Mouse (Mus musculus) intestine, embryonic 16.5 days (tissue): ENCODE results near the gene Mta1. TPM values are rescaled to one million over a fixed set of nuclear protein-coding genes. Genes with fewer than 3 reads are reported as not detected.

Experiments
- ATAC-seq: fragments of 200-750 bp; cut with Nextera tagmentation; 2 replicates; pipeline ENCODE4 v1.8.0; 2017; ENCODE audit warnings: moderate TSS enrichment, moderate library complexity
- H3K27ac ChIP-seq: fragments of 300-500 bp; sonication (generic); 2 replicates; pipeline ENCODE4 v1.5.1; 2014; ENCODE audit warnings: mild to moderate bottlenecking, low read length
- H3K27me3 ChIP-seq: fragments of 300-500 bp; sonication (generic); replicated peaks from 2 replicates; pipeline ENCODE4 v1.6.1; 2014; ENCODE audit warnings: low read length, control low read depth, mixed read lengths; ENCODE audit not compliant: control insufficient read depth, insufficient read depth
- H3K36me3 ChIP-seq: fragments of 300-500 bp; sonication (generic); 2 replicates; pipeline ENCODE4 v1.6.1; 2014; ENCODE audit warnings: low read length, control low read depth; ENCODE audit not compliant: control insufficient read depth, insufficient read depth
- H3K4me1 ChIP-seq: fragments of 300-500 bp; sonication (generic); 2 replicates; pipeline ENCODE4 v1.6.1; 2014; ENCODE audit warnings: low read length, control low read depth, mixed read lengths; ENCODE audit not compliant: control insufficient read depth, insufficient read depth
- H3K4me2 ChIP-seq: fragments of 300-500 bp; sonication (generic); 2 replicates; pipeline ENCODE4 v1.6.1; 2014; ENCODE audit warnings: low read depth, low read length, control low read depth
- H3K4me3 ChIP-seq: fragments of 300-500 bp; sonication (generic); 2 replicates; pipeline ENCODE4 v1.5.1; 2014; ENCODE audit warnings: mild to moderate bottlenecking, low read length
- H3K9ac ChIP-seq: fragments of 300-500 bp; sonication (generic); 2 replicates; pipeline ENCODE4 v1.6.1; 2014; ENCODE audit warnings: low read depth, low read length
- H3K9me3 ChIP-seq: fragments of 300-500 bp; sonication (generic); 2 replicates; pipeline ENCODE4 v1.6.1; 2016; ENCODE audit warnings: low read length, control low read depth; ENCODE audit not compliant: control insufficient read depth
- WGBS: fragments of 180-500 bp; shearing (Covaris S2); extraction: QIAGEN DNeasy Blood & Tissue Kit; methylation state at CpG from one replicate; pipeline ENCODE4 v1.1.7; 2014; 5-methylcytosine and 5-hydroxymethylcytosine counted together
- polyA plus RNA-seq: library from polyadenylated mRNA; unstranded; fragments of >200 nt; fragmentation: Nextera tagmentation; extraction: Ambion mirVana; gene quantifications from 2 replicates; pipeline ENCODE4 v1.2.1, GENCODE M21; 2015

Gene Mta1
- polyA plus RNA-seq, 1 experiment from 2014 or later = 8.0 TPM

- Histone ChIP-seq H3K27ac (peak overlapping the region; percentile 87), H3K4me2 (peak overlapping the region; percentile 88), H3K4me3 (peak overlapping the region; percentile 76), H3K27me3 (no peaks in the 10 kb centered on the region; the same call in 1 of the 2 replicates), H3K9ac (peak overlapping the region; percentile 74), H3K36me3 (no peaks in the 10 kb centered on the region), H3K9me3 (no peaks in the 10 kb centered on the region), H3K4me1 (peaks cover 18% of the 10 kb centered on the region)
- ATAC-seq = peak; percentile 54
- WGBS = under 1% methylated on average over 23 of the region's 23 CpGs
These were observed 58.5 kb downstream of the Mta1 start for GRCm38 (mm10) chr12:113156540-113156929.

- WGBS = 25% methylated on average over 8 of the region's 8 CpGs
- H3K4me3 ChIP-seq = peak overlapping the region; percentile 76
- H3K9me3 ChIP-seq = no peaks in the 10 kb centered on the region
- no peak for ATAC-seq
- H3K9ac ChIP-seq = peak overlapping the region; percentile 74
- no peak overlapping the region for H3K27ac ChIP-seq
- no peaks in the 10 kb centered on the region for H3K36me3 ChIP-seq
- H3K4me2 ChIP-seq = peak overlapping the region; percentile 88
- peaks cover 16% of the 10 kb centered on the region for H3K4me1 ChIP-seq
- H3K27me3 ChIP-seq = no peaks in the 10 kb centered on the region
These were observed 58.9 kb downstream of the Mta1 start for GRCm38 (mm10) chr12:113157002-113157401.

- H3K4me2 ChIP-seq = peak overlapping the region; percentile 88
- 85% methylated on average over 8 of the region's 8 CpGs for WGBS
- no peaks in the 10 kb centered on the region for H3K27me3 ChIP-seq
- no peak overlapping the region for H3K27ac ChIP-seq
- H3K4me1 ChIP-seq = peaks cover 16% of the 10 kb centered on the region
- ATAC-seq = no peak
- H3K36me3 ChIP-seq = no peaks in the 10 kb centered on the region
- peak overlapping the region; percentile 76; the same call in 1 of the 2 replicates for H3K4me3 ChIP-seq
- peak overlapping the region; percentile 74; the same call in 1 of the 2 replicates for H3K9ac ChIP-seq
- no peaks in the 10 kb centered on the region for H3K9me3 ChIP-seq
These were observed 59.4 kb downstream of the Mta1 start for GRCm38 (mm10) chr12:113157521-113157920.

- no peak for ATAC-seq
- Histone ChIP-seq H3K9me3 (no peaks in the 10 kb centered on the region), H3K36me3 (no peaks in the 10 kb centered on the region), H3K9ac (no peak overlapping the region), H3K4me2 (no peak overlapping the region), H3K27ac (no peak overlapping the region), H3K27me3 (no peaks in the 10 kb centered on the region), H3K4me1 (peaks cover 16% of the 10 kb centered on the region), H3K4me3 (no peak overlapping the region)
- 89% methylated on average over 8 of the region's 8 CpGs for WGBS
These were observed 59.9 kb downstream of the Mta1 start for GRCm38 (mm10) chr12:113157971-113158370.

- Histone ChIP-seq H3K4me1 (no peaks in the 10 kb centered on the region), H3K4me3 (no peak overlapping the region), H3K4me2 (no peak overlapping the region), H3K9ac (no peak overlapping the region), H3K27me3 (no peaks in the 10 kb centered on the region), H3K36me3 (no peaks in the 10 kb centered on the region), H3K9me3 (no peaks in the 10 kb centered on the region), H3K27ac (peak overlapping the region; percentile 34; the same call in 1 of the 2 replicates)
- peak; percentile 15; the same call in 1 of the 2 replicates for ATAC-seq
- 82% methylated on average over 11 of the region's 11 CpGs for WGBS
These were observed 65.5 kb downstream of the Mta1 start for GRCm38 (mm10) chr12:113163561-113164006.

- WGBS = 76% methylated on average over 9 of the region's 9 CpGs
- Histone ChIP-seq H3K4me2 (no peak overlapping the region), H3K9me3 (no peaks in the 10 kb centered on the region), H3K27me3 (no peaks in the 10 kb centered on the region), H3K36me3 (no peaks in the 10 kb centered on the region), H3K4me1 (no peaks in the 10 kb centered on the region), H3K27ac (no peak overlapping the region), H3K9ac (no peak overlapping the region), H3K4me3 (no peak overlapping the region)
- peak; percentile 27 for ATAC-seq
These were observed 70.0 kb downstream of the Mta1 start for GRCm38 (mm10) chr12:113168031-113168536.

- H3K27me3 ChIP-seq = no peaks in the 10 kb centered on the region
- peak; percentile 44; the same call in 1 of the 2 replicates for ATAC-seq
- H3K4me1 ChIP-seq = no peaks in the 10 kb centered on the region
- H3K27ac ChIP-seq = no peak overlapping the region
- H3K36me3 ChIP-seq = no peaks in the 10 kb centered on the region
- H3K9me3 ChIP-seq = no peaks in the 10 kb centered on the region
- WGBS = 87% methylated on average over 18 of the region's 18 CpGs
- H3K4me3 ChIP-seq = no peak overlapping the region
- no peak overlapping the region for H3K4me2 ChIP-seq
- no peak overlapping the region for H3K9ac ChIP-seq
These were observed 79.1 kb downstream of the Mta1 start for GRCm38 (mm10) chr12:113176960-113177725.

- no peak overlapping the region for H3K4me2 ChIP-seq
- WGBS = 49% methylated on average over 4 of the region's 4 CpGs
- H3K27ac ChIP-seq = no peak overlapping the region
- ATAC-seq = no peak
- no peak overlapping the region for H3K9ac ChIP-seq
- H3K36me3 ChIP-seq = no peaks in the 10 kb centered on the region
- peaks cover 6% of the 10 kb centered on the region for H3K27me3 ChIP-seq
- H3K9me3 ChIP-seq = no peaks in the 10 kb centered on the region
- no peak overlapping the region for H3K4me3 ChIP-seq
- H3K4me1 ChIP-seq = peaks cover 8% of the 10 kb centered on the region
These were observed 82.9 kb downstream of the Mta1 start for GRCm38 (mm10) chr12:113181020-113181419.

- Histone ChIP-seq H3K4me2 (no peak overlapping the region), H3K27me3 (peaks cover 18% of the 10 kb centered on the region), H3K36me3 (no peaks in the 10 kb centered on the region), H3K4me1 (peaks cover 25% of the 10 kb centered on the region), H3K4me3 (no peak overlapping the region), H3K9ac (no peak overlapping the region), H3K27ac (no peak overlapping the region), H3K9me3 (no peaks in the 10 kb centered on the region)
- no peak for ATAC-seq
- 62% methylated on average over 5 of the region's 5 CpGs for WGBS
These were observed 86.9 kb downstream of the Mta1 start for GRCm38 (mm10) chr12:113184945-113185344.
